Mouse (Mus musculus): ENCODE measurements around the gene Dennd1b.

DNA sequence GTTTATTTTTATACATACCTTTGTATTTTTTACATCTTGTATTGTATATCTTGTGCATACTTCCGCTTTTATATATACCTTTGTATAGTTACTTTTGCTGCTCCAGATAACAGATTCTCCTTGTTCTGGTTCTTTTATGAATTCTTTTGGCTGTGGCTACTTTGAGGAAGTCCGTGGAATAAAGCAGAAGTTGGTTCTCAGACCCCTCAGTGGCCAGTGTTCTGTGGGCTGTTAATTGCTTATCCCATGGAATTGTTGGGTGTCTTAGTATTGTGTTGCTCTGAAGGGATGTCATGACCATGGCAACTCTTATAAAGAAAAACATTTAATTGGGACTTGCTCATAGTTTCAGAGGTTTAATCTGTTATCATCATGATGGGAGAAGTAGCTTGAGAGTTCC, 40.3 kb downstream of the Dennd1b start:
- no peak for TF ChIP-seq CTCF (IDR thresholded peaks at IDR 0.05; ENCODE audit: control insufficient read depth, insufficient read depth, low read length)
- TF ChIP-seq POLR2A (IDR thresholded peaks at IDR 0.05; ENCODE audit: borderline replicate concordance, control insufficient read depth, low read depth, low read length), result no peak
